In genomic region chr17:26715916-26716717, GRCm38 (mm10) we compare ENCODE assay signal across 8 mouse cellular contexts. TPM values are rescaled to one million over a fixed set of nuclear protein-coding genes. Genes with fewer than 3 reads are reported as not detected.
A peak's percentile ranks its signal among the peaks of the same experiment; 100 is the strongest.
DNase-seq lines count a peak whose midpoint lies in the region; ATAC-seq lines count a peak whose summit lies in the region.

No protein-coding gene starts in this region.

- DNase-seq in adipocyte (ENCODE audit: low spot score) = peak; percentile 98
- DNase-seq in embryo, embryonic 10 days (ENCODE audit: low spot score) = peak; percentile 94
- peak; percentile 90 for DNase-seq in gastrocnemius, postnatal 10 days
- DNase-seq in induced T-regulatory cell, adult 2 months (ENCODE audit: low read depth) = peak; percentile 98
- peak; percentile 88 to 97 for DNase-seq in left cerebral cortex, adult 9 months (ENCODE audit: low spot score in 2 of 2)
- peak; percentile 95 for DNase-seq in right cerebral cortex, postnatal 14 days
- DNase-seq in urinary bladder, postnatal 36 days (ENCODE audit: low spot score in 2 of 2) = peak; percentile 94 to 95

- peak; percentile 89 for ATAC-seq in megakaryocyte progenitor cell, adult 5-6 weeks (replicated peaks; ENCODE audit: poor library complexity)

RNA-seq across cellular contexts. Expression of gene Crebrf, which starts 0.7 kb away (rescaled TPM):
- 10 to 100 TPM; 17.7 to 18.9 TPM for total RNA-seq in gastrocnemius, postnatal 10 days (2021)
- total RNA-seq in megakaryocyte progenitor cell, adult 5-6 weeks (2015) = 7.0 and 13.5 TPM in 2 replicates
- 11.1 and 18.0 TPM in 2 replicates for total RNA-seq in megakaryocyte progenitor cell, adult 5-6 weeks (2017)

RNA-seq across cellular contexts. Expression of gene Atp6v0e, which starts 53.1 kb away (rescaled TPM):
- total RNA-seq in gastrocnemius, postnatal 10 days (2021) = 10 to 100 TPM; 44.1 to 46.0 TPM
- total RNA-seq in megakaryocyte progenitor cell, adult 5-6 weeks (2015) = 233 and 245 TPM in 2 replicates
- 309 and 383 TPM in 2 replicates for total RNA-seq in megakaryocyte progenitor cell, adult 5-6 weeks (2017)

Comparison
In these comparisons a context has a peak if more than half of its experiments do, and no peak if none do; other contexts are left out.
1. Peak in every context shown above with its lines: DNase-seq and ATAC-seq.
2. RNA of gene Atp6v0e, which starts 53.1 kb away (total RNA-seq): 233 to 383 TPM in megakaryocyte progenitor cell, adult 5-6 weeks; 44.1 to 46.0 TPM in gastrocnemius, postnatal 10 days; every median in the first group is over 4 times any median in the second.